Mouse (Mus musculus) kidney, embryonic 14.5 days (tissue): ENCODE measurements around the gene Gm5662. TPM values are rescaled to one million over a fixed set of nuclear protein-coding genes. Genes with fewer than 3 reads are reported as not detected.
"Not testable (repeated sequence)": the region's sequence is repeated elsewhere in the genome, so short reads cannot be mapped to it uniquely, and the experiment has no call there.

ENCODE experiments used
- ATAC-seq: fragments of 200-750 bp; cut with Nextera tagmentation; 2 replicates; pipeline ENCODE4 v1.8.0; 2017; ENCODE audit warnings: moderate number of reproducible peaks, mild to moderate bottlenecking, moderate TSS enrichment, moderate library complexity; ENCODE audit not compliant: low FRiP score, low TSS enrichment
- H3K27ac ChIP-seq: fragments of 300-500 bp; sonication (generic); 2 replicates; pipeline ENCODE4 v1.5.1; 2014; ENCODE audit warnings: low read depth, mild to moderate bottlenecking, low read length, moderate library complexity, mixed read lengths
- H3K27me3 ChIP-seq: fragments of 300-500 bp; sonication (generic); 2 replicates; pipeline ENCODE4 v1.6.1; 2014; ENCODE audit warnings: mild to moderate bottlenecking, low read length; ENCODE audit not compliant: control insufficient read depth, insufficient read depth
- H3K36me3 ChIP-seq: fragments of 300-500 bp; sonication (generic); 2 replicates; pipeline ENCODE4 v1.6.1; 2014; ENCODE audit warnings: low read length, mixed read lengths; ENCODE audit not compliant: control insufficient read depth, insufficient read depth
- H3K4me1 ChIP-seq: fragments of 300-500 bp; sonication (generic); 2 replicates; pipeline ENCODE4 v1.6.1; 2014; ENCODE audit warnings: low read length, mixed read lengths; ENCODE audit not compliant: control insufficient read depth, insufficient read depth
- H3K4me2 ChIP-seq: fragments of 300-500 bp; sonication (generic); replicated peaks from 2 replicates; pipeline ENCODE4 v1.6.1; 2014; ENCODE audit warnings: low read depth, mild to moderate bottlenecking, low read length
- H3K4me3 ChIP-seq: fragments of 300-500 bp; sonication (generic); 2 replicates; pipeline ENCODE4 v1.5.1; 2014; ENCODE audit warnings: mild to moderate bottlenecking, low read length
- H3K9ac ChIP-seq: fragments of 300-500 bp; sonication (generic); 2 replicates; pipeline ENCODE4 v1.6.1; 2014; ENCODE audit warnings: low read depth, mild to moderate bottlenecking, low read length, moderate library complexity
- H3K9me3 ChIP-seq: fragments of 300-500 bp; sonication (generic); 2 replicates; pipeline ENCODE4 v1.6.1; 2016; ENCODE audit warnings: low read length; ENCODE audit not compliant: control insufficient read depth
- WGBS: fragments of 180-500 bp; shearing (Covaris S2); extraction: QIAGEN DNeasy Blood & Tissue Kit; methylation state at CpG from one replicate; pipeline ENCODE4 v1.1.7; 2014; 5-methylcytosine and 5-hydroxymethylcytosine counted together
- polyA plus RNA-seq: library from polyadenylated mRNA; unstranded; fragments of >200 nt; fragmentation: Nextera tagmentation; extraction: Ambion mirVana; gene quantifications from 2 replicates; pipeline ENCODE4 v1.2.1, GENCODE M21; 2014

Gm5662 gene
- polyA plus RNA-seq = not detected in 2 replicates

- not testable (repeated sequence) for H3K36me3 ChIP-seq, H3K4me3 ChIP-seq, H3K4me1 ChIP-seq, H3K27me3 ChIP-seq, H3K27ac ChIP-seq, H3K9ac ChIP-seq, H3K4me2 ChIP-seq, H3K9me3 ChIP-seq, ATAC-seq
- WGBS = 89% methylated on average over 5 of the region's 5 CpGs
These were observed at the start of gene Gm5662 for GRCm38 (mm10) chr12:88274400-88274799. Gm5662 (minus strand) TSS chr12:88274500.

DNA sequence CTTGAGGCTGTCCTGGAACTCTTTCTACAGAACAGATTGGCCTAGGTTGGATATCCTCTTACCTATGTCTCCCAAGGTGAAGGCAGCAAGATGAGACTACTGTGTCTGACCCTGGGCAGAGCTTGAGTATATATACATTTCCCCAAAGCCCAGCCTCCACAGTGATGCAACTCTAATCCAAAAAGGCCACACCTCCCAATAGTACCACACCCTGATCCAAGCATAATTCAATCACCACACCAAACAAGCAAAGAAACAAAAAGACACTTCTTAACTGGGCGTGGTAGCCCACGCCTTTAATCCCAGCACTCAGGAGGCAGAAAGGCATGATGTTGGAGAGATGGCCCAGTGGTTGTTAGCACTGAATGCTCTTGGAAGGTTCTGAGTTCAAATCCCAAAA, 49.6 kb upstream of the Gm5662 start, which contains the start of gene Gm5039:
Gm5039 (minus strand) TSS at position 101 of the 400 bp plus-strand sequence.
- not testable (repeated sequence) for H3K4me1 ChIP-seq, H3K36me3 ChIP-seq, H3K9me3 ChIP-seq, ATAC-seq, H3K27me3 ChIP-seq, H3K27ac ChIP-seq, H3K9ac ChIP-seq, H3K4me2 ChIP-seq, H3K4me3 ChIP-seq
- 88% methylated on average over 2 of the region's 2 CpGs for WGBS

DNA sequence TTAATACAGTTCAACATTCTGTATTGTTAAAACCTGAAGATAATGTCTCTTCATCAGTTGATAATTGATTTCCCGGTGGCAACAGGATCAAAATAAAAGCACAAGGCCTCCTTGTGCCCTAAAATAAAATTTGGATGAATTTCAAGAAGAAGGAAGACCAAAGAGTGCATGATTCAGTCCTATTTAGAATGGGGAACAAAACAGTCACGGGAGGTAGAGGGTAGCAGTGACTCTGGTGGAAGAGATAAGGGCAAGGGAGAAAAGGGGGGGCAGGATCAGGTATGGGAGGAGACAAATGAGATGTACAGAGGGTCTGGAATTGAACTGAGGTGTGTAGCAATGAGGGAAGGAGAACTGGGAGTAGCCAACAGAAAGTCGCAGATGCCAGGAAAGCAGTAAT, 40.3 kb upstream of the Gm5662 start:
- no peak for ATAC-seq
- no peaks in the 10 kb centered on the region for H3K36me3 ChIP-seq
- no peak overlapping the region for H3K9ac ChIP-seq
- H3K9me3 ChIP-seq = no peaks in the 10 kb centered on the region
- no peaks in the 10 kb centered on the region for H3K27me3 ChIP-seq
- H3K4me3 ChIP-seq = no peak overlapping the region
- H3K4me2 ChIP-seq = no peak overlapping the region
- no peaks in the 10 kb centered on the region for H3K4me1 ChIP-seq
- H3K27ac ChIP-seq = no peak overlapping the region
- WGBS = 87% methylated on average over 3 of the region's 3 CpGs

GRCm38 (mm10) chr12:88297171-88297570, 22.9 kb upstream of the Gm5662 start:
- not testable (repeated sequence) for H3K4me2 ChIP-seq, H3K27ac ChIP-seq, H3K36me3 ChIP-seq, H3K9me3 ChIP-seq, H3K27me3 ChIP-seq, H3K9ac ChIP-seq, H3K4me1 ChIP-seq, ATAC-seq, H3K4me3 ChIP-seq
- 62% methylated on average over 2 of the region's 2 CpGs for WGBS

DNA sequence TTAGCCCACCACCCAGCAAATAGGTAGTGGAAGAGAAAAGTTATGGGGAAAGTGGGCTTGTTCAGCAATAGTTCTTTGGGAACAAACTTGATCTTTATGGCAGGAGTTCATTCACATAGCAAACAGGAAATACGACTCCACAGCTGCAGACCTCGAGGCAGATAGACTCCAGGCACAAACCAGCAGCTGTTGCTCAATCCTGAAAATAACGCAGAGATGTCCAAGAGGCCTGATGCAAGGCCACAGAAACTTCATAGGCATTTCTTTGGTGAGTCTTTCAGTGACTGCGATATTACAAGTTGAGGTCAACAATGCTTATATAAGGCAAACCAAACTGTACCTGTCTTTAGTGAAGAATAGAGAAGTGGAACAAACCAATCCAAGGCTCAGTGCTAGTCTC, 18.8 kb upstream of the Gm5662 start:
- 55% methylated on average over 4 of the region's 4 CpGs for WGBS
- not testable (repeated sequence) for ATAC-seq, H3K27ac ChIP-seq, H3K9ac ChIP-seq, H3K4me2 ChIP-seq, H3K27me3 ChIP-seq, H3K36me3 ChIP-seq, H3K4me3 ChIP-seq, H3K4me1 ChIP-seq, H3K9me3 ChIP-seq

DNA sequence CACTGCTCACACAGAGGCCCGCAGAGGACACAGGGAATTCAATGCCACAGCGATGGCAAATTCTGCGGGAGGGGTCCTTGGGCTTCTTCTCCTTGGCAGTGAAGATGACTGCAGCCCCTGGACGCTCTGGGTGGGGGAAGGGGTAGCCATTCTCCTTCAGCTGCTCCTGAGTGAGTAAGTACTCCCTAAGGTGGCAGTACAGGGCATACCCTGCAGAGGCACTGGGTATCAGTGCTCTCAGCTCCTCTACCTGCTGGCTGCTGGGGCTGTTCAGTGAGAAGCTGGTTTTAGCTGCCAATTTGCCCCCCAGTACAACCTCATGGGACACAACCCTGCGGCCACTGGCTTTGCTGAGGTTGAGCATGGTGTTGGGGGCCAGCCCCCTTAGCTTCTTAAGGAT, 10.9 kb upstream of the Gm5662 start:
- H3K36me3 ChIP-seq, H3K9me3 ChIP-seq, H3K4me2 ChIP-seq, H3K4me3 ChIP-seq, H3K27ac ChIP-seq, H3K9ac ChIP-seq, H3K4me1 ChIP-seq, H3K27me3 ChIP-seq: not testable (repeated sequence)
- WGBS = 92% methylated on average over 4 of the region's 5 CpGs
- peak; percentile 55; the same call in 1 of the 2 replicates for ATAC-seq

- WGBS = 45% methylated on average over 1 of the region's 1 CpGs
- Histone ChIP-seq H3K27ac (no peak overlapping the region), H3K9ac (no peak overlapping the region), H3K4me3 (no peak overlapping the region), H3K4me1 (no peaks in the 10 kb centered on the region), H3K4me2 (no peak overlapping the region), H3K36me3 (no peaks in the 10 kb centered on the region), H3K27me3 (no peaks in the 10 kb centered on the region), H3K9me3 (no peaks in the 10 kb centered on the region; the same call in 1 of the 2 replicates)
- ATAC-seq = no peak
These were observed 17.1 kb downstream of the Gm5662 start for GRCm38 (mm10) chr12:88257241-88257640.

DNA sequence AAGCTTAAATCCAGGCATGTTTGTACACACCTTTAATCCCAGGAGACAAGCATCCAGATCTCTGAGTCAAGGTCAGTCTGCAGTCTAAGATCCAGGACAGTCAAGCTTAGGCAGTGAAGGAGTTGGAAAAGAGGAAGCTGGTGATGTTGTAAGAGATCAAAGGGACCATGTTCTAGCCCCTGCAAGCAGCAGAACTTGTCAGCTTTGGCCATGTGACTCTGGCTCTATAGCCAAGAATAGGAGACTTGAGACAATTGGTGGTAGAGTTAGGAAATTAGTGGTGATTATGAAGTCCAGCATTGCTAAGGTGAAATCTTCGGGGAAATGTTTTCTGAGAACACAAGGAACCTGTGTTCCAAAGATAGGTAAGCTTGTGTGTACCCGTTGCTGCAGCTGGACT, 18.4 kb downstream of the Gm5662 start:
- not testable (repeated sequence) for H3K9me3 ChIP-seq, H3K27ac ChIP-seq, H3K4me3 ChIP-seq, H3K27me3 ChIP-seq, H3K36me3 ChIP-seq, H3K4me1 ChIP-seq, H3K9ac ChIP-seq, ATAC-seq, H3K4me2 ChIP-seq
- WGBS = 69% methylated on average over 2 of the region's 2 CpGs

DNA sequence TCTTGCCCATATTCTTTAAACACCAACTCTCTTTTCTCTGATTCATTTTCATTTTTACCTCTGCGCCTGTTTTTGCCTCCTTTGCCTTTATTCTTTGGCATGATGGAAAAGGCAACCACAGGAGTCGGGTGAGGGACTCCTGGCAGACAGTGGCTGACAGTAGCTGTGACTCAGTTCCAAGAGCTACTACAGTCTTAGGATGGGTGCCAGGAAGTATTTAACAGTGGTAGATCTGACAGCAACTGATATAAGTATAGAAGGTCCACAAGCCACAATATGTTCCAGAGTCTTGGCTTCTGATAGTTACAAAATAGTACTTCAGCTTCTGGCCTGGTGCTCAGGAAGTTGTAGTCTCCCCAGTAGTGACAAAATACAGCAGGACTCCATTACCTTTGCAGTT, 24.3 kb downstream of the Gm5662 start, which contains the start of gene Gm8332:
Gm8332 (minus strand) TSS at position 101 of the 400 bp plus-strand sequence.
- H3K27me3 ChIP-seq, H3K9ac ChIP-seq, ATAC-seq, H3K4me1 ChIP-seq, H3K27ac ChIP-seq, H3K4me2 ChIP-seq, H3K9me3 ChIP-seq, H3K4me3 ChIP-seq, H3K36me3 ChIP-seq: not testable (repeated sequence)
- 67% methylated on average over 1 of the region's 2 CpGs for WGBS

DNA sequence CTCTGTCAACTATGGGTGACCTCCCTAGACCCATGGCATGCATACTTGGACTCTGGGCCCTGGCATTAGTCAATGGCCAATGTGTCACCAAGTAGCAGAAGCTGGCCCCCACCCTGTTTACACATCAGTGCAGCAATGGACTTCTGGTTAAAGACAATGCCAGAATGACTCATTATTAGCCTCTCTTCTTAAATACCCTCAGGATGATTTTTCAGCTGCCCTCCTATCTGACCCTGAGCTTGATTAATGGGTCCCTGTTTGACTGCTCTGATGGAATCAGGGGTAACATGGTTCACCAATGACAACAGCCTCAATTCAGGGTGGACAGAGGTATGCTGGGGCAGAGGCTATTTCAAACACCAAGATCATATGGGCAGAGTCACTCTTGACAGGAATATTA, 28.5 kb downstream of the Gm5662 start:
- not testable (repeated sequence) for ATAC-seq, H3K9ac ChIP-seq, H3K9me3 ChIP-seq, H3K4me3 ChIP-seq, H3K27me3 ChIP-seq, H3K4me1 ChIP-seq, H3K27ac ChIP-seq, H3K4me2 ChIP-seq, H3K36me3 ChIP-seq
